Mouse (Mus musculus): ENCODE results near the gene Ghrl.
"Not testable (repeated sequence)": the region's sequence is repeated elsewhere in the genome, so short reads cannot be mapped to it uniquely, and the experiment has no call there.

Gene Ghrl

DNA sequence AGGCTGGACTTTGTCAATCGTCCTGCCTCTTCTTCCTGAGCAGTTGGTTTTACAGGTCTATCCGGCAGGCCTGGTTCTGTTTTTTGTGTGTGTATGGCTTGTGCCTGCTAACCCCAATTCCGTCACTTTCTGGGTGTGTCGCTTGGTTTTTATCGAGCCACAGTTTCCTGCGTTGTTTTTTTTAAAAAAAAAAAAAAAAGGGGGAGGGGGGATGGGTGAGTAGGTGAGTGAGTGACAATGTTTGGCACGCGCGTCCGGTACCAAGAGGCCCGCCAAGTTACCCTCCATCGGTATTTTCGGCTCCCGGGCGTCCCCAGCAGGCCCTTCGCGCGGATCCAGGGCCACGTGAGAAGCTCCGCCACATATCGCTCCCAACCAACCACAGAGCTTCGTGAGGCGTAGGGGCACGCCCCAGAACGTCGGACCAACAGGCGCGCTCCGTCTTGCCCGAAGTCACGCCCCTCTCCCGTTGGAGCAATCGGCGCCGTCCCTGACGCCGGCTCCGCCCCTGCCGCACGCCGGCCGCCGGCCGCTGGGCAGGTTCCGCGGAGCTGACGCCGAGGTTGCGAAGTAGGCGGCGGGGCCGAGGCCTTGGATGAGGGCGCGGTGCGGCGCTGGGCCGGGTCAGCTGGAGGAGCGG, 23.0 kb downstream of the Ghrl start, which contains the start of gene Tatdn2:
Gene Tatdn2, plus strand, starts transcription at position 469 of the 640 bp plus-strand sequence.
- DNase-seq: peak; percentile 99

DNA sequence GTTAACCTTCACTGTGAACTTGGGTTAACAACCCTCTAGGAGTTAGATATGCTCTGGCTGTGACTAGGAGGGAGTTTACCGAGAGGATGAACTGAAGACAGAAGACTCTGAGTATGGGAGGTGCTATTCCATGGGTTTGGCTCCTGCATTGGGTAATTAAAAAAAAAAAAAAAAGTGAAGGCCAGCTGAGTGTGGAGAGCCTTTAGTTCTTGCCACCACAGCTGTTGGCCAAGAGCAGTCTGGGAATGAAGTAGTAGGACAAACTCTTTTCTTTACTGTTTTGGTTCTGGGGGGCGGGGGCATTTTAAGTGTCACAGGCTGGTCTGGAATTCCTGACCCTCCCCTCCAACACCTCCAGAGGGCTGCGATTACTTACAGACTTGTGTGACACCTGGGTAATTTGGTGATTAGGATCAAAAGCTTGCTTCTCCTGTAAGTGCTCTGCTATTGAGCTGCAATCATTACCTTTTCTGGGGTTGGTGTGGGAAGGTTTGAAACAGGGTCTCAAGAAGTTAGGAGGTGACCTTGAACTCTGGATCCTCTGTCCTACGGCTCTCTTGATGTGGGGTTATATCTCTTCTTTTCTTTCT, 23.8 kb downstream of the Ghrl start:
- no peak for DNase-seq

DNA sequence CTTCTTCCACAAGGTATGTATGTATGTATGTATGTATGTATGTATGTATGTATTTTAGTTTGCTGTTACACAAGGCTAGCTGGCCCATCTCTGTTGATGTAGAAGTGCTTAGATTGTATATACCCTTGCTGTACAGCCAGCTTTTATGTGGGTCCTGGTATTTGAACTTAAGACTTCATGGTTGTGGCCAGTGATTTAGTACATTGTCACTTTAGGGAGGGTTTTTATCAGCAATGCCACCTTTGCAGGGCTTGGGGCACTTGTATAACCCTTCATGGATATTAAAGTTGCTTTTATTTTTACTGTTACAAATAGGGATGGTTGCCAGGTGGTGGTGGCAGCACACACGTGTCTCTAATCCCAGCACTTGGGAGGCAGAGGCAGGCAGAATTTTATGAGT, 24.5 kb downstream of the Ghrl start:
- DNase-seq: no peak

DNA sequence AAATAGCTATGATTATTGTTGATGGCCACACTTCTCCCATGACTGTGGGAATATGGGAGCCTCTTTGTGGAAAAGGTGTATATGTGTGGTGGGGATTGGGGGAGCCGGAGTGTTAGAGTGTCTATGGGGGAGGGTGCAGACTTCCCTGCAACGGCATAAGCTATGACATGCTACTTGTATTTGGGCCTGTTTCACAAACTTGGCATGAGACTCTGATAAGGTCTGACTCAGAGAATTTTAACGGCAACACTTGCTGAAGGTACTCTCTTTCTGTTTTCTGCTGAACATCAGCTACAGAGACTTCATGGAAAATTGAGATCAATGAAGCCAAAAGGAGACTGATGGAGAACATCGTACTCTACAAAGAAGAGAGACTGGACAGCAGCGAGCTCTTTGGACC, 26.3 kb downstream of the Ghrl start:
- no peak for DNase-seq

DNA sequence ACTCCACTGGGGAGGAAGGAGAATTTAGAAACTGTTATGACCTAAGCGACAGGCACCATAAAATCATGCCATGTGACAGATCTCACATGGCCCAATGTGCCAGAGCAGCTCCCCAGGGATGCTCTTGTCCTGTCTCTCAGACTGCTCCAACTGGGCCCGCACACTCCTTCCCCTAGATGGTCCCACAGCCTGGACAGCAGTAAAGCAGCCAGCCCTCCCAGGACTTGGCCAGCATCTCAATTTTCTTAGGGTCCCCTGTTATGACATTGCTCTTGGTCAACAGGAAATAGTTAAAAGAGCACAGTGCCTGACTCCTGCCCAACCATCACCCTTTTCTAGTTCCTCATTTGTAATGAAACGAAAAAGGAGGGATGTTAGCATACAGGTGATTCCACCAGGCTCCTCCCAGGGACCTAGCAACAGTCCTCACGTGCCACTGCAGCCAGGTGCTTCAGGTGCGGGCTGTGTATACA, 27.0 kb downstream of the Ghrl start:
- DNase-seq: no peak

DNA sequence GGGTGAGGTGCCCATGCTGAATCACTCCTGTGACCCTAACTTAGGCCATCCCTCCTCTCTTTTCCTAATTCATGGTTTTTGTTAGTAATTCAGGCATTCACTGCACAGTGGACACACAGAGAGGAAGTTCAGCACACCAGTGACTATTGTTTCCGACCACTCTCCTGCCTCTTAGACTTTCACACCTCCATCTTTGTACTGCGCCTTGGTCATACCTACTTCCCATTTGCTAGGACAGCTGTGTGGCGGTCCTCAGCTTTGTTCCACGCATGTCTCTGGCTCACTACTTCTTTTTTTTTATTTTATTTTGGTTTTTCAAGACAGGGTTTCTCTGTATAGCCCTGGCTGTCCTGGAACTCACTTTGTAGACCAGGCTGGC, 28.6 kb downstream of the Ghrl start:
- no peak for DNase-seq

DNA sequence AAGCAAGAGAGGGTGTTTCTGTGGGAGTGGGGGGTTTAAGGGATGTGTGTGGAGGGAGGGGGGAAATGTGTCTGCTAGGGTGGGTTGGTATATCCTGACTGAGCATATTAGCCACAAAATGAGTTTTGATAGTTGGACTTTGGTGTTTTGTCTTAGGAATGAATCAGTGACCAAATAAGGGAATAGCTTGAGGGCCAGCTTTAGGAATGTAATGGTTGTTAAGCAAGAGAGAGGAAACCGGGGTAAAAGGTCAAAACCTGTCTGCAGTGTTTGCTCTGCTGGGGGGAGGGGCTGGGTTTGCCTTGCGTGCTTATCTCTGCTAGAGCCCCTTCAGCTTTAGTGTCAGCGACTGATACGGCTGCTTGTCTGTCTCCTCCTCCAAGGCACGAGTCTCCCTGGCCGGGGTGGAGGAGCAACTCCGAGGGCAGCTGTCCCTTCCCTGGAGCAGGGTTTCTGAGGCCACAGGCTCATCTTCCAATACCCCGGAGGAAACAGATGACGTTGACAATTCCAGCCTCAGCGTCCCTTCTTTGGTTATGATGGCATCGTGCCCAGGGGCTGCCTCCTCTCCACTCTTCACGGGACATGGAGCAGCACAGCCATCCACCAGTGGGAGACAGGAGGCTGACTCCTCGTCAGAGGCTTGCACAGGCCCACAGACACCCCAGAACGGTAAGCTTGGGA, 29.1 kb downstream of the Ghrl start:
- no peak for DNase-seq

DNA sequence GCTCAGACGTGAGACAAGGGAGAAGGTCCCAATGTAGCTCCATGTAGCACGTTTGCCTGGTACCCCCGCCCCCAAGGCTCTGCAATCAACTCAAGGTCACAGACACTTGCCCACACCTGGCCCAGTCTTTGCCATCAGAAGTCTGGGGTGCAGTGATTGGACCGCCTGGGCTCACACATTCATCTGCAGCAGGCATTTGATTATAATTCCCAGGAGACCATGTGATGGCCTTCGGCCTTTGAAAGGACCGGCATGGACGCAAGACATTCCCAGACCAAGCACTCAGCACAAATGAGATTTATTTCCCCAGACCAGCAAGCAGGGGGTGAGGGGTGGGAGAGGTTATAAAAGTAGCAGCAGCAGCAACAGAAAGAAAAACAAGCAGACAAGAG, 29.7 kb downstream of the Ghrl start:
- DNase-seq: no peak

DNA sequence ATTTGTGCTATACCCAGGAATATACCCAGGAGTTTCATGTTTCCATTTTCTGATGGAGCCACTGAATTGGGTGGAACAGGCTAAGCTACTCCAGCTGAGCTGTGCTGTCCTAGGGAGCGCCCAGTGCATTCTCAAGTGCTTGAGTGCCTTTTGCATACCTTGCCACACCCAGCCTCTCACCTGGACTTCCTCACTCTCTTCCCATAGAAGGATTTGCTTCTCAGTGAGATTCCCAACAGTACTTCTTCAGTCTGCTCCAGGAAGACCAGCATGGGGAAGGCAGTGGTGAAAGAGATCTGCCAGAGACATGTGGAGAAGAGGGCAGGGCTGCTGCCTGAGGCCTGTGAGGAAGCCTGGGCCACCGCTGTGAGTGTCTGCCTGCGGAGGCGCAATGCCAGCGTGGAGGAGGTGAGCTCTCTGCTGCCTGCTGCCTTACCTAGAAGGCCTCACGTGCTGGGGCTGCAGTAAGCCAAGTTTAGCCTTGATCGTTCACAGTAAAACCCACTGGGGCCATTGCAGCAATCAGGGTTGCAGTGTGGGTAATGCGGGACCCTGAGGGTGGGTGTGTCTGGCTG, 33.0 kb downstream of the Ghrl start:
- DNase-seq: peak; percentile 22

DNA sequence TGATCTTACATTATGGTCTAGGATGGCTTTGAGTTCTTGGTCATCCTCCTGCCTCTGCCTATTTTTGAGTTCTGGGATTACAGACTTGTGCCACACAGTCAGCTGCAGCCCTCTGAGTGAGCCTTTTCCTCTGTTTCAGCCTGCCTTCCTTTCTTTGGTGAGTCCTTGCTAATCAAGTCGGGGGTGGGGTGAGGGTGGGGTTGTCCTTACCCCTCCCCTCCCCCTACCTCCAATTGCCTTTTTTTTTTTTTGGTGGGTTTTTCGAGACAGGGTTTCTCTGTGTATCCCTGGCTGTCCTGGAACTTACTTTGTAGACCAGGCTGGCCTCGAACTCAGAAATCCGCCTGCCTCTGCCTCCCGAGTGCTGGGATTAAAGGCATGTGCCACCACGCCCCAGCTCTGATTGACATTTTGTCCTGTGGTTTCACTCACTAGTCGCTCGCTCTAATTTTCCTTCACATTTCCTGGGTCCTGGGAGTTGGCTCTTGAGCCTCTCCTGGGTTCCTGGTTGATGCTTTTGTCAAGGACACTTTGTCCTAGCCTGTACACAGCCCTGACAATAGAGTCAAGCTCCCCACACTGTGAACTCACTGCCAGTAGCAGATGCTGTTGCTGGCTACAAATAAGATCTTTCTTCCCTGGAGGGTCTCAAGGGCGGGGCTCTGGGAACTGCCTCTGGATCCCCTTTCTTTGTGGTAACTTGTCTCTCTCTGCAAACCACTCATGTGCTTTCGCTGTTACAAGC, 36.4 kb downstream of the Ghrl start:
- DNase-seq: no peak

DNA sequence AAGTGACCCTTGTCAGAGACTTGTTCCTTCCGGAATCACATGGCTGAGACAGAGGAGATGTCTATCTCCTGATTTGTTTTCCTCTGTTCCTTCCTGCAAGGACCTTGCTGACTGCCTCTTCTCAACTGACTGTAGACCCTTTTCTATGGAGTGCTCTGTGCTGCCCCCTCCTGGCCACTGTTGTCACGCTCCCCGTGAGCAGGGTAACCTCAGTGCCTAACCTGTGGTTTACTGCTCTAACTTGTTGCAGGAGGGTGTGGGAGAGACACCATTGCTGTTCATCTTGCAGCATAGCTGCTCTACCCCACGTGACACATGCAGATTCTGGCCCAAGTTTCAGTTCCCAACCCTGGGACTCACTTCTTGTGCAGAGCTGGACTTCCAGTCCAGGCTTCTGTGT, 38.4 kb downstream of the Ghrl start:
- peak; percentile 70 for DNase-seq

DNA sequence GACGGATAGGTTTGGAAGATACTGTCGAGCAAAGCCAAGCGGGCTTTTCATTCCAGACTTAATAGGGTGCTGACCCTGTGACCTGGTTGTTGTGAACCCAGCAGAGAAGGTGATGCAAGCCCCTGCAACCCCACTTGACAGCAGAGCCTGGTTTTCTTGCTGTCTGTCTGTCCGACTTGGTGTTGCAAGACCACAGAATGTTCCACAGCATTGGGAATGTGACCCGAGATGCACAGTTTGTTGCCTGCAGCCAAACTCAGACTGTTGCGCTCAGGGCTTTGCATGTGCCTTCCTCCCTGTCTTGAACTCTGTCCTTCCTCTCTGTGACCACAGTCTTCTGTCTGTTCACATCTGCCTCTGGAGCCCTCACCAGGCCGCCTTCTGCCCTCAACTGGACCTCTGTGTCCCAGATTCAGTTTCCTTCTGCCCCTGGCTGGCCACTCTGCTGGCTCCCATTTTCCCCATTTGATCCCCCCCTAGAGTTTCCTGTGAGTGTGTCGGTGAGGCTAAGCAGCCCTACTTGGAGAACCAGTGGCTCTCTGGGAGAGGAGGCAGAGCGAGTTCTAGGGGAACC, 39.6 kb downstream of the Ghrl start:
- no peak for DNase-seq

DNA sequence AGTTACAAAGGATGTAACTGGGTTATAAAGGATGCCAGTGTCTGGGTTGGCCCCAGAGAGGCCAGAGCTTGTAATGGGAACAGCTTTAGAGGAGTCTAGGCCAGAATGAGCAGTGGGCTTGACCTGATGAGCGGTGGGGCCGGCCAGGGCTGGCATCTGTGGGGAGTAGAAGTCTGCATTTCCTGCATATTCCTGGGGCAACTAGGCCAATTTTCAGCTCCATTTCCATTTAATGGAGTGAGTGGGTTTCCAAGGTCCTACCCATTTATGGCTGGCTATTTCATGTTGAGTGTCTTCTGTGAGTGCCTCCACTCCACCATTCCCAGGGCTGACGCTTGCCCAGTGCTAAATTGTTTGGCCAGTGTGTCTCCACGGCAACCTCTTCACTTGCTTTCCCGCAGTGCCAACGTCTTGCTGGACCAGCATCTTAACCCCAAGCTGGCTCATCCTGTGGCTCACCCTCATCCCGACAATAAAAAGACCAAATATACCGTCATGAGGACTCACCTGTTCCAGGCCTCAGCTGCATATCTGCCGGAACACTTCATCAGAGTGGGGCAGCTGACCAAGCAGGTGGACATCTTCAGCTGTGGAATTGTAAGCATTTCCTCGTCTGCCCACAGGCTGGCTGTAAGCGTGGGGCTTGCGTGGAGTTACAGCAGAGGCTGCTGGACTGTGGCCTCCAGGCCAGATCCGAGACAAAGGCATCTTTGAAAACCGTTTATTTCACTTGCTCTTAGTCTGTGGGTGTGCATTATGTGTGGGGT, 41.3 kb downstream of the Ghrl start:
- DNase-seq: no peak

DNA sequence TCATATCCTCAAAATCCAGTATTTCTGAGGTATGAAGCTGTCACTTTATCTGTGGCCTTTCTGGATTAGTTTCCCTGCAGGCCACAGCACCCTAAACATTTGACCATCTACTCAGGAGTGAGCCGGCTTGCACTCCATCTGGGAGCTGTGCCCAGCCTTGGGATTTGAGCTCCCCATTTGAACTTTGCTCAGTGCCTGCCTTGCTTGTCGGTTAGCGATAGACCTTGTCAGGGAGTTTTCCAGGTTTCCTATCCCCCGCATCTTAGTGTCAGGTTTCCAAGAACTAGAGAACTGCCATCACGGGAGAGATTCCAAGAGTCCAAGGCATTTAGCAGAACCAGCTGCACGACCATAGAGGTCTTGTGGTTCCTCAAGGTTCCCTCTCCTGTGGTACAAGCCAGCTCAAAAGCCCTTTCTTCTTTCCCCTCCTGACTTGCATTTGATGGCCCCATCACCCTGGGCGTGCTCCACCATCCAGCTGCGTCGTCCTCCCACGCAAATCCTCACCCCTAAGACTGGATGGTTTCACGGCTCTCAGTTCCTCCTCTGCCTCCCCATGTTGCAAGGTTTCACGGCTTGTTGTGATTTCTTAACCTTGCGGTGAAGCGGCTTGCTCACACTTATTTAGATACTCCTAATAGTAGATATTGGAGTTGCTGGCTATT, 42.5 kb downstream of the Ghrl start:
- no peak for DNase-seq

DNA sequence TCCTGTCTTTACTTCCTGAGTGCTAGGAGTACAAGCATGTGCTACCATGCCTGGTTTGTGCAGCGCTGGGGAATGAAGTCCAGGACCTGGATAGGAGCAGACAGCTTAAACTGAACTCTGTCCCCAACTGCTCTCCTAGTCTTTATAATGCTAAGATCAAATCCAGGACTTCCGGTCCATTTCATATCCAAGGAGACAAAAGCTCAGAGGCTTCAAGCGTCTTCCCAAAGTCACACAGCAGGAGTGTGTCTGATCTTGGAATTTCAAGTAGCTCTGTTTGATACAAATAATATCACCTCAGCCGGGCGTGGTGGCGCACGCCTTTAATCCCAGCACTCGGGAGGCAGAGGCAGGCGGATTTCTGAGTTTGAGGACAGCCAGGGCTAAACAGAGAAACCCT, 43.7 kb downstream of the Ghrl start:
- no peak for DNase-seq

DNA sequence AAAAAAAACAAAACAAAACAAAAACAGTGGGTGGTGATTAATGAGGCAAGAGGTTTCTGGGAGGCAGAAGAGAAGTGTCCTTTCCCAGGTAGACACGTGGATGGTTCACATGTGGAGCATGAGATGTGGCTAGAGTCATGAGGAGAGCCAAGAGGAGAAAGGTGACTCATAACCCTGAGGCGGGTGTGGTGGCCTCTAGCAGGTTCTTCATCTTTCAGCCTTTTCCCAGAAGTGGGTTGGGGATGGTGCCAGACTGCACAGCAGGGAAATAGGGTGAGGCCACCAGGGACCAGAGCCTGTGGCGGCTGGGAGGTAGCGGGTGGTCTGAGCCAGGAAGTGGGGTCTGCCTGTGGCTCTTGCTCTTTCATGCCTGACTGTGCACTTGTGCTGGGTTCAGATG, 44.4 kb downstream of the Ghrl start:
- no peak for DNase-seq

DNA sequence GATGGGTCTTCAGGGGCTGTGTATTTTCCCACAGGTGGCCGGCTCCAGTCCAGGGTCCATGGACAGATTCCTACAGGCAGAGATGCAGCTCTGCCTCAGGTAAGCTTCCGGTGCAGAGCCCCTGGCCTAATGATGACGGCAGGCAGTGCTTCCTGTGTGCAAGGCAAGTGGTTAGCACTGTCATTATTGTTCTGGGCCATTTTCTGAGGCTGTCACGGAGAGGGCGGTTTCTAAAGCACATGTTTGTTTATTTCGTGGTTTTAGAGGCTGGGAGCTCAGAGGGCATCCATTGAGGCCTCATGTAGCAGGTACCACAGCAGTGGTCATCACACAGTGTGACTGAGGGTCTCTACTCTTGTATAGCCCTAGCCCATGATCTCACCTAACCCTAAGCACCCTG, 46.7 kb downstream of the Ghrl start:
- no peak for DNase-seq

DNA sequence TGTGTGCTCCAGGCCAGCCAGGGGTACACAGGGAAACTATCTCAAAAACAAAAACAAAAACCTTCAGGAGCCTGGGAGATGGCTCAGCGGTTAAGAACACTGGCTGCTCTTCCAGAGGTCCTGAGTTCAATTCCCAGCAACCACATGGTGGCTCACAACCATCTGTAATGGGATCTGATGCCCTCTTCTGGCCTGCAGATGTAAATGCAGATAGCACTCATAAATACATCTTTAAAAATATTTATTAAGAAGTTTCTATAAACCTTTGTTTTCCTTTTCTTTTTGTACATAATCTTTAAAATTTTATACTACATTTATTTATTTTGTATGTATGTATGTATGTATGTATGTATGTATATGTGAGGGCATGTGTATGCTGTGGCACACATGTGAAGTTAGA, 47.7 kb downstream of the Ghrl start:
- DNase-seq: not testable (repeated sequence)

DNA sequence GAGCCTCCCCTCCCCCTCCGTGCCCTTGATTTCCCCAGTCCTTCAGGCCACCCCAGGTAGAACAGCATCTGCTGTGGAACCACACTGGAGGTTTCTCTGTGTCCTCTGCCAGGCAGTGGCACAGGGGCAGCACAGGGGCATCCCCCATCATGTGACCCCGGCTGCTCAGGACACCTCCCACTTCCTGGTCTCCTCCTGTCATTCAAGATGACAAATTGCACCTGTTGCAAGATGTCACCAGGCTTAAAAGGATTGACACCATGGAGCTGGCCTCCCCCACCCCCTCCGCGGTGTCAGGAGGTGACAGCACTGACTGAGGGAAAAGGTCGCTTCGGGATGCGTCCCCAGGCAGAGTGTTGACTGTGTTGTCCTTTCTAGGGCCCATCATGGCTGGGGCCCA, 49.9 kb downstream of the Ghrl start:
- DNase-seq: no peak

DNA sequence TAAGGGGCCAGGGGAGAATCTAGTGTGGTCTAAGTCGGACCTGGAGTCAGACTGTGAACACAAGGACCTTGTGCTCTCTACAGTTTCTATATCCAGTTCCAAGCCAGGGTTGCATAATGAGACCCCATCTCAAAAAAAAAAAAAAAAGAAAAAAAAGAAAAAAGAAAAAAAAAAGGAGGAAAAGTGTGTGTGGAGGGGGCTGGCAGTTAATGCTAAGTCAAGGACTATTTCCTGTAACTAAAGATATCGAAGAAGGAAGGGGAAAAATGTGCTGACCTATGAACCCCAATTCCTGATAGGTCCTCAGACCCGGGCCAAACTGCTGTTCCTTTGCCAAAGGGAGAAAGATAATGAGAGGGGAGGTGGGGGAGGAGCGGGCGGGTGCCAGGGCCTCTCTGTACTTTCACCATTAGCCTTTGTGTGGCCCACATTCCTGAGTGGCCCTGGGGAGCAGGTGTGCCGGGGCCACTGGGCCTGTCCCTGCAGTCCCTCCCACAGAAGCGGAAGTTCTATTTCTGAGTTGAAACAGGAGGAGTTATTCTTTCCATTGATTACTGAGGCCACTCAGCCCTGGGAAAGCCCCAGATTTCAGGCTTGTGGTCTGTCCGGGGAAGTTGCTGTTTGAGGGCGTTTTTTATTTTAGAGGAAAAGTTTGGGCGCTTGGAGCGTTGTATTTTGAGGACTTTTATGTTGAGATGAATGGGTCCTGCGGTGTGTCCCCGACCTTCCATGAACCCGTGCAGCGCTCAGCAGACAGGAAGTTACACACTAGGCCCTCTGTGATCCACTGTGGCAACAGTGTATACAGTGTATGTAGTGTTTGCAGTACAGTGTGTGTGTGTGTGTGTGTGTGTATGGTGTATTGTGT, 51.2 kb downstream of the Ghrl start:
- no peak for DNase-seq

All from right cerebral cortex, adult 18-20 months (tissue).